Mouse (Mus musculus) brain, embryonic 18.5 days (tissue): Measurements from ENCODE around the gene Sbf2.
"Not testable (repeated sequence)": the region's sequence is repeated elsewhere in the genome, so short reads cannot be mapped to it uniquely, and the experiment has no call there.

ENCODE experiments used
- DNase-seq: peaks from one replicate; pipeline ENCODE4 v3.0.0-alpha.2; 2012; ENCODE audit warnings: low read depth, low spot score

Sbf2 gene

DNA sequence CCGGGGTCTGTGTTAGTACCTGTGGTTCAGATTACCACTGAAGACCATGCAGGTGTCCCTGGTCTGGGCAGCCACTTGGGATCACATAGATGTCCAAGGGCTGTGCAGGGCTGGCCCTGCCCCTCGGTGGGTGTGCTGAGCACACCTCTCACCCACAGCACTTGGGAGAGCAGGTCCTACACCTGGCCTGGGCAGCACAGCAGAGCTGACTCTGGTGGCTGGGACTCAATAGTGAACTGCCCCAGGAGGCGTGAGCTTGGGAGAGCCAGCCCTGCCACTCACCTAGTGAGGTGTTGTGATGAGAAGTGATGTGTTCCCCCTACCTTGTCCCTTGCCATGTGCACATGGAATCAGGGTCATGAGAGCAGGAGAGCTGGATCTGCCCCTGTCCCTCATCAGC, 31.0 kb downstream of the Sbf2 start:
- no peak for DNase-seq

DNA sequence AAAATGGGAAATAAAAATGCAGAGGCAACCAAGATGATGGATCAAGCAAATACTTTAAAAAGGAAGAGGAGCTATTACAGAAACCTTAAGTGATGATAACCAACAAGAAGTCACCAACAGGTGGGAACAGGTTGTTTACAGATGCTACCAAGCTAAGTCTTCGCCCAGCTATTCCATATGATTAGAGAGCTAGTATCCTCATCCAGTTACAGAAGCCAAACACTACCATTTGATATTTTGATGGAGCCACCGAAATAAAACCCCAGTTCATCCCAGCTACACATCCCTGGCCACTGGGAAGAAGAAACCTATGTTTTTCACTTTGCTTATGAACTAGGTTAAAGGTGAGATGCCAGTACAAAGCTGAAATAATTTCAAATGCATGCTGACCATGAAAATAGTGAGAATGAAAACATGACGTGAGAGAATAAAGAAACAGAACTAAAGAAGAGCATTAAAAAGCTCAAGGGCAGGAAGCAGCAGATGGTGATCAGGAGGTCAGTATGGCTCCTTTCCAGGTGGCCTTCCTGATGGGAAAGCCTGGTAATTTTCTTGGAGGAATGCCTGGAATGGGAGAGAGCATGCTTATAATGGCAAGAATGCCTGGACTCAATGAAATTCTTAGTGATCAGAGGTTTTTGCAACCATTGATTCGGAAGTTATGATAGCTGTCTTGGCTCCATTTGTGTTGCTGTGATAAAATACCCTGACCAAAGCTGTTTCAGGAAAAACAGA, 48.7 kb downstream of the Sbf2 start:
- DNase-seq = no peak

DNA sequence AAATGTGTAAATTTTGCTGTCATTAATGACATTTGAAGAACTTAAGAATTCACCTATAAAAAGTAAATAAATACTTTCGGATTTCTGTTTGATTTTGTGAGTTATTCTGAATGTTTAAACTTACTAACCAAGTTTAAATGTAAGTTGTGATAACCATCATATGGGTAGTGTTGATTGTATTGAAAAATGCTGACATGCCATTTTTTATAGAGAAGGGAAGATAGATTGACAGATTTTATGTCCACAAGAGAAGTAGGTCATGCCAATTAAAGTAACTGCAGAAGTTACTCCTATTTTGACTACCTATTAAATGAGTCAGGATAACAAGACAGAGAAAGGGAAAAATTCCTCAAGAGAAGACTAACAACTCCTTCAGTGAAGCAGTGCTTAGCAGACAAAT, 53.1 kb downstream of the Sbf2 start:
- DNase-seq = no peak

DNA sequence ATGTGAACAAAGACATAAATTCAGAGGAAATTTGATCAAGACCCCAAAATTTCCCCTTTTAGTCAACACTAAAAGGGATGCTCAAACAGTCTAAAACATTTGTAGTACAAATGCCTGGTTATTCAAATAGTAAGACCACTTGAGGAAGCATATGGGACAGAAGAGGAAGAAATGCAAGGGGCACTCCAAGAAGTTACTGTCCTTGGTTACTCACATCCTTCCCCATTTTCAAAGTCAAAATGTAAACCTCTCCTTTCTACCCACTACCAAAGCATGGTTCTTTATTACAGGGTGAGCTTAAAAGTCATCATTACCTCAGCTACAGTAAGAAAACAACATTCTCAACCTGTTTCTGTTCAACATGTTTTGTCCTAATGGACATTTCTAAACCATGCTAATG, 57.7 kb downstream of the Sbf2 start:
- DNase-seq = no peak

DNA sequence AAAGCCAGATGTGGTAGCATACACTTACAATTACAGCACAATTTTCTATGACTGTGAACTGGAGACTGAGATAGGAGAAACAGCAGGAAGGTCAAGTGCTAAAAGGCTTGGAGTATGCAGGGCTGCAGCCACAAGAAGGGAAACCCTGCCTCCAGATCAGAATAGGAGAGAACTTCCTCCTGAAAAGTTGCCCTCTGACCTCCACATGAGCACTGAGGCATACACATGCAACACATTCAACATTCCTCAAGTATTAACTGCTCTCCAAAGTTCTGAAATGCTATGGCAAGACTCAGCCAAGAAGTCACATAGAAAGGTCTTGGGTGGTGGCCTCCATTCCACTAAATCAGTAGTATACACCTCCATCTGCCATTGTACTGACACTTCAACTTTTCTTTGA, 58.5 kb downstream of the Sbf2 start:
- no peak for DNase-seq

DNA sequence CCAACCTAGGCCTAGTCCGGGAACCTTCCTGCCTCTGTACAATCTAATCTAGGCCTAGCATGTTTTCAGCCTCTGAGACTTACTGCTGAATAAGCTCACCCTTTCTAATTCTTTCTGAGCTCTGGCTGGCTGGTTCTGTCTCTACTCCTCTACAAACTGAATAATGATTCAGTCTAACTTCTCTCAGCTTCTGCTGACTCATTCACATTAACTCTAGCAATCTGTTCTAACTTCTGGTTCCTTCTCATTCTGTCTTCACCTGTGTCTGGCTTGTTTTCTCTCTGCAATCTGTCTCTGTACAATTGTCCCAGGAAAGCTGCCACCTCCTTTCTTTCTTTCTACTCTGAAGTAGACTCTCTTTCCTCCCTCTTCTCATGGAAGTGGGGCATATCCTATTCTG, 59.5 kb downstream of the Sbf2 start:
- no peak for DNase-seq

DNA sequence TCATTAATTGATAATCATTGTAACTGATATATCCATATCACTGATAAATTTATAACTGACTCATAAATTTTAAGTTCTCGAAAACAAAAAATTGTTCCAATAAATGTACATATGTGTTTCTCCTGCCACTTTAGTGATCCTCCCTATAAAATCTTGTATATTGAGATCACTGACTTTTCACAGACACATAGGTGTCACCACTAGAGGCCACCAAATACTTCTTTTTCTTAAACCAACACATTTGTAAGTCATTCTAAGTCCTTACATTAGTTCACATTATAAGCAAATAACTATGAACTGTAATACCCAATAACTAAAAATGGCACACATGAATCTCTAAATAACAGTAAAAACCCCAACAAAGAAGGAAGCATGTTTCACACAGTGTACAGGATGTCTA, 66.5 kb downstream of the Sbf2 start:
- peak; percentile 6 for DNase-seq

DNA sequence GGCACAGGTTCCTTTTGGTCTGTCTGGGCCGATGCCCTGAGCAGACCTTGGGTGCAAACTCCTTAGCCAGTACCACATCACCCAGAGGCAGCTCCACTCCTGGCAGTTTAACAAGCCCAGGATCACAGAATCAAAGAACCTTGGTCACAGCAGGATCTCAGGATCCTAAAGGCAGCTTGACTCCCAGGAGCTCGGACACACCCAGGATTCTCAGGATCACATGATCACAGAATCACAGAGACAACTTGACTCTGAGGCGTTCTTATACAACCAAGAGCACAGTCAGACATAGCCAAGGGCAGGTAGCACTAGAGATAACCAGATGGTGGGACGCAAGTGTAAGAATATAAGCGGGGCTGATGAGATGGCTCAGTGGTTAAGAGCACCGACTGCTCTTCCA, 71.4 kb downstream of the Sbf2 start:
- DNase-seq = no peak

DNA sequence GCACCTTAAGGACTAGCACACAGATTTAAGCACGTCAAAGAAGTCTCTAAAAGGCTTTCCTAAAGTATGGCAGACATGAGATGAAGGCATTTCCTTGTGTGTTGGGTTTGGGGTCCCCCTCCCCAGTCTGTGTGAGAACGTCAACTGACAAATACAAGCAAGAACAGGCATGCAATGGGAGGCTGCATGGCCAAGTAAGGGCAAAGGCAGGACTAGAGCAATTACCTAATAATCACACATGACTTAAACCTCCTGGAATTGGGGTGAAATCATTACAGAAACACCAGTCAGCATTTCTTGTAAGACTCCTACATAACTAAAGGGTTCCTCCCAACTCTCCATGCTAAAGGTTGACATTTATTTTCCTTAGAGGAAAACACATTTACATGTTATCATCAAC, 75.5 kb downstream of the Sbf2 start:
- no peak for DNase-seq

DNA sequence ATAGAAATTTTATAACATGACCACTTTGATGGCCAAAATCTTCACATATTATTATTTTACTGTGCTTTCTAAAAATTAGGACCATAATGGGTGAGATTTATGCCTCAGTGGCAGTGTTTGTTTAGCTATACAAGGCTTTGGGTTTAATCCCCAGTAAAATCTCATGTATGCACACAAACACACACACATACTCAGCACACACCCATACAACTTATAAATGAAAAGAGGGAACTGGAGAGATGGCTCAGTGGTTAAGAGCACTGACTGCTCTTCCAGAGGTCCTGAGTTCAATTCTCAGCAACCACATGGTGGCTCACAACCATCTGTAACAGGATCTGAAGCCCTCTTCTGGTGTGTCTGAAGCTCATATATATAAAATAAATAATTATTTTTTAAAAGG, 84.4 kb downstream of the Sbf2 start:
- DNase-seq = not testable (repeated sequence)

DNA sequence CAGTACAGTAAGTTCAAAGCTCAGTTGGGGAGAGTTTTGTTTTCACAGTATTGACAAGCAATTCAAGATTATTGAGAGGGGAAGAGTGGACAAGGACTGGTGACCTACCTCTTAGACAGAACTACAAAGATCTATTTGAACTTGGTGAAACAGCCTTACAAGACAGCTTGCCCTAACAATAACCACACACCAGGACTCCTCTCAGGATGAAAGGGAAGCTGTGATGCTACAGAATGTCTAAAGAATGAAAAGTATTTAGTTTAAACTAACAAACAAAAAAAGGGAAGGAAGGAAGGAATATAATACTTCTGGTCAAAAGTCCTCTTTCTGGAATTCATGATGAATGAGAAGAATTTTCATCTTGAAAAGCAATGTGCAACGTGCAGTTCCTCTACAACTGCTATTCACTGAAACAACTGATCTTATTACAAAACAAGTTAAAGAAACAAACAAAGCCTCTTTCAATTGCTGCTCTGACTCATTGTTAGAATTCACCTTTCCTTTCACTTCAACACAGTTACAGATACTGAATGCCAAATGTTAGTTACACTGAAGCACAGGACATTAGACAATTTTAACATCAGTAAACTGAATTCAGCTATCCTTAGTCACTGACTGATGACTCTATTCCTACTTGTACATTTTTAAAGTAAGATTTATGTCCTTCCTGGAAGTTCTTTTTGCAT, 89.5 kb downstream of the Sbf2 start:
- DNase-seq = no peak

DNA sequence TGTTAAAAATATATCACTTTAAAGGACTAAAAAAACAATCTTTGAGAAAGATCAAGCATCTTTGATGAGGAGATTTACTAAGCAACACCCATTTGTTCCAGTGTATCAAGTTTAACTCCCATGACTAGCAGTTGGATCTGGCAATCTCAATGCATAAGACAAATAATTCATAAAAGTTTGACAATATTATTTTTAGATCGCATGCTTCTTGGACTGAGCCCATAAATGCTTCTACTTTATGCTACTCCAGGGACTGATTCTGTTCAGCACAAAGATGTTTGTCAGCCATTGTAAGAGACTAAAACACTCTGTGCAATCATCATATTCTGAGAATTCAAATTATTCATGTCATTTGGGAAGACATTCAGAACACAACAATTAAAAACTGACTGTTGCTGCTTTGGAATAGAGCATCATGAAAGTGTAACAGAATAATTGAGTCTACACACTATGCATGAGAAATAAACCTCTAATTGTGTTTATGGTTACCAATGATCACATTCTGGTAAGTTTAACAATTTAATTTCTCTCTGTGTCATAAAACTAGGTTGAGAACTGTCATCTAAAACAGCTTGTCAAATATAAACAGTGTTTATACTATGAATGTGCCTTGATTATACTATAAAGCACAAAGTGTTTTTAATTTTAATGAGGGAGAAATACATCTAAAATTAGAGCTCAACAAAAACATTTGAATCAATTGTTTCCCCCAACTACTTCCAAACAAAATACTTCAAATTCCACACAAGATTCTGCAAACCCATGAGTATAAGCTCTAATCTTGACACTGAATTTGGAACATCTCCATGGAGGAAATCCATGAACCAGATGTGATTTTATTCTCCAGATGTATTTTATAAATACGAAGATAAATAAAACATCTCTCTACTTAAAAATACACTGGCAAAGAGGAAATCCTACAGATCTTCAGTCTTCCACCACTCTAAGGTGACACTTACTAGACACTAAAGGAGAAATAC, 98.2 kb downstream of the Sbf2 start:
- DNase-seq = peak; percentile 12

DNA sequence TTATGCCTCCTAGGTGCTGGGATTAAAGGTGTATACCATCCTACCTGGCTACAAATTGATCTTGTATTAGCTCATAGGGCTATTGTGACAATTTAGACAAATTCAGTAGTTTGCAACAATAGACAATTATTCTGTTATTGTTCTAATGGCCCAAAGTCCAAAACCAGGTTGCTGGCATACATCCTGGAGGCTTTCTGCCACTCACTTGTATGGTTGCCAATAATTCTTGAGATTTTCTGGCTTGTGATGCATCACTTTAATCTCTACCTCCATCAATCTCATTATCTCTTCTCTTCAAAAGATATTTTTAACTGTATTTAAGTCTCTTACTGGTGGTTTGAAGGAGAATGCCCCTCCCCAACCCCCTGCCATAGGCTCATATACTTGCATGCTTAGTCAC, 100.6 kb downstream of the Sbf2 start:
- DNase-seq = no peak

DNA sequence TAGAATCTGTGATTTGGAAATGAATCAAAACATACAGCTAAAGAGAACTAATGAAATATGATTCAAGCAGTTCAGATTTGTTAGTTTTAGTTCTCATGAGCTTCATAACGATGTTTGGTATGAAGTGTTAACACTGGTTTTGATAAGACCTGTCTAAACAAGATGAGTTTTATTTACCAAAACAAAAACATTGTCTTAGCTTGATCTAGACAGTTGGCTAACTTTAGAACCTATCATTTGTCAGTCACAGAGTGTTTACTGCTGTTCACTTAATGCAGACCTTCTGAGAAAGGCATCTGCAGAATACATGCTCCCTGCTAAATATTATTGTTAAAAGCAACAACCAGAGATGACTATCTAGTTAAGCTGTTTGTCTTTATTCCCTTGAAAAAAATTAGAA, 116.1 kb downstream of the Sbf2 start:
- no peak for DNase-seq

DNA sequence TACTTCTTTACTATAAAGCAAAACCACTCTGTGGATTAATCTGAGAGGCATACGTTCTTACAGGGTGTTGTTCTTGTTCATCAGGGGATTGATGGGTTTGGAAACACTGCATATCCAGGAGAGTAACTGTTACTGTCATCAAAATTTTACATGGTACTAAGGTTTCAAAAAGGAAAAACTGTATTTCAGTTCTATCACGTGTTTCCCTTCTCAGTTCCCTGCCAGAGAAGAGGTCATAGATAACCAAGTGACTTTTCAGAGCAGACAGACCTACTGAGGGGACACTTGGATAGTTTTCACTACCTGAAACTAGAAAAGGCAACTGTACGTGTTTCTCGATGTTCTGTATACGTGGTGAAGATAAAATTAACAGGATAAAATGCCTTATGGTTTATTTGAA, 123.7 kb downstream of the Sbf2 start:
- no peak for DNase-seq

DNA sequence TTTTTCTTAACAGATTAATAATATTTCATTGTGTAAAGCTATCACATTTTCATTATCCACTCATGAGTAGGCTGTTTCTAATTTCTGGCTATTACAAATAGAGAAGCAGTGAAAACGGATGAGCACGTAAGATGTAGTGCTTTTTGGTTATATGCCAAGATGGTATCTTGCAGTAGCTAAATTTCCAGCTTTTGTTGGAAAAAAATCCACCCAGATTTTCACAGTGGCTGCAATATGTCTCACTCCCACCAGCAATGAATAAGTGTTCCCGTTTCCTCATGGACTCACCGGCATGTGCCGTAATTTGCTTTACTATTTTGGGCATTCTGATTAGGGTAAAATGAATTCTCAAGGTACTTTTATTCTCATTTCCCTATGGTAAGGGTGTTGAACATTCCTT, 129.7 kb downstream of the Sbf2 start:
- no peak for DNase-seq

DNA sequence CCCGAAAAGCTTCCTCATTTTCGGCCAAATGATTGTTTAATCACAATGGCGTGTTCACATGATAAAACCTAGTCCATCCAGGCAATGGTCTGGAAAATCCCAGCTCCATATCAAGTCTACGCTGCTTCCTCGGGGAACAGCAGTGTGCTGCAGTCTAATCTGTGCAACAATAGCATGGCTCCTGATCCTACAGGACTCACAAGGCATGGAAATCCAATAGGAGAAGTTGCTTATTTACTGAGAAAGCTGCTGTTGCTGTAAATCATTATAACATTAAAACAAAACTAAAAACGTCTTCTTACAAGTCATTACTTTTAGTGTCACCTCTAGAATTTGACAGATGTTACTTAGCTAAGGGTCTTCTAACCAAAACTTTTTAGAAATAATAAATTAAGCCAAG, 143.7 kb downstream of the Sbf2 start:
- DNase-seq = no peak

DNA sequence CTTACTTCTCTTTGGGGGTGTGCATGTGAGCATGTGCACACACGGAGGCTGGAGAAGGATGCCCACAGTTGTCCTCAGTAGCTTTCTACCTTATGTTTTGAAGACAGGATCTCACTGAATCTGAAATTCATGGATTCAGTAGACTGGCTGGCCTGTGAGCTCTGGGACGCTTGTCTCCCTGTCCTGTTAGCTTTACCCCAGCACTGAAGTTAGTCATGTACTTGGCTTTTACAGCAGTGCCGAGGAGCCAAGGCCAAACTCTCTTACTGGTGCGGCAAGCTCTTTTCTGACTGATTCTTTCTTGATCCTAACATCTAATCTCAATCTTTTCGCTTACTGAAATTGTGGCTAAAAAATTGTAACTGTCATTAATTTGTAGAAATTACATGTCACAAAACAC, 151.3 kb downstream of the Sbf2 start:
- no peak for DNase-seq

DNA sequence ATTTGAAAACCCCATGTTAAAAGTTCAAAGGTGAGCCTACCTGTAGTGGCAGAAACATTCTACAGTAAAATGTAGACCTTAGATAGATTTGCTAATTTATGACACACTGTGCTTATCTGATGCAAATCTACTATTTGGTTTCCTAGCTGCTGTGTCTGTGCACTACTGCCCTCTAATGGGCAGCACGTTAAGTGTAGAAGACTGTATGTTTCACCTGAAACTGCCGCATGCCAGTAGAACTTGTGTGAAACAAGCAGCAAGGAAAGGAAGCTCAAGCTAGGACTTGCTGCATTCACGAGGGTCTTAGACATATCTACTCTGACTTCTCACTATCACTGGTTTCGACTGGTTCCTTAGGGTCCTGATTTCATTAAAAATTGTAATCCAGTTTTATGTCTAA, 182.4 kb downstream of the Sbf2 start:
- DNase-seq = peak; percentile 12

DNA sequence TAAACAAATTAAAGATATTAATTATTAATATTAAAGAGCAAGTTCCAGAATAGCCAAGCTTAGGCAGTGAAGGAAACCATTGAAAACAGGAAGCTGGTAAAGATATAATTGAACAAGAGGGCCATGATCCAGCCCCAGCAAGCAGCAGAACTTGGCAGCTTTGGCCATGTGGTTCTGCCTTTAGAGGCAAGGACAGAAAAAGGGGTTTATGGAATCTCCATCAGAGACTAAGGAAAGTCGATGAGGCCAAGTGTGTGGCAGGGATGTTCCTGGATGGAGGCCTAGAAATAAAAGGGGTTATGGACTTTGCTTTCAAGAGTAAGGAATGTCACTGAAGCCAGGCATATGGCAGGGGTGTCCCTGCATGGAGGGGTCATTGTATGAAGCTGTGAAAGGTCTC, 198.4 kb downstream of the Sbf2 start:
- no peak for DNase-seq

DNA sequence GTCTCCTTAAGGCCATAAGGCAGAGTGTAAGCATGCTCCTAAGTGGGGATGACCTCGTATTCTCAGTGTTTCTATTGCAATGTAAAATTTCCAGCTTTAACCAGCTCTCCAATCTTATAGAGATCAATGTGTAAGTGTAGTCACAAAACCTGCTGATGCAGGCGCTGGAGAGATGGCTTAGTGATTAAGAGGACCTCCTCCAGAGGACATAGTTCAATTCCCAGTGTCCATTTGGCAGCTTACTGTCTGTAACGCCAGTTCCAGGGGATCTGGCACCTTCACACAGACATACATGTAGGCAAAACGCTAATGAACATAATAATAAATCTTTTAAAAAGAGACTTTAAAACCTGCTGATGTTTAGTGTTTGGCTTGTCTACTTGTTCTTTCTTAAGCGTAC, 200.4 kb downstream of the Sbf2 start:
- DNase-seq = no peak

DNA sequence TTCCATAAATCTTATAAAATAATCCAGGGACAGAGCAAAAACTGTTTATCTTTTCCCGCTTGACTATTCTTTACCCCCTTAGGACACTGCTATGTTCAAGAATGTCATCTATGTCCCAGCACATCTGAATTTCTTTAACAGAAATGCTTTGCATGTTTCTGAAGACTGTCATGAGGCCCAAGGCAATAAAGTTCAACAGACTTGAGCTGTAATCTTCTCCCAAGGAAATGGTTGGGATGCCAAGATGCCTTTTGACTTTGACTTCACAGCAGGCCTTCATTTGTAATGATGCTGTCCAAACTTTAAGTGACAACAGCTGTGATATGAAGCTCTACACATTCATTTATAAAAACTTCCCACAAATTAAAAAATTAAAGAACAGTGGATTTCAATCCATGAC, 212.6 kb downstream of the Sbf2 start:
- DNase-seq = no peak
